Mouse (Mus musculus): ENCODE data around the gene Lama5. TPM values are rescaled to one million over a fixed set of nuclear protein-coding genes. Genes with fewer than 3 reads are reported as not detected.
A peak's percentile ranks its signal among the peaks of the same experiment; 100 is the strongest.

Lama5 gene
- polyA plus RNA-seq, 1 experiment, result 27.7 TPM

DNA sequence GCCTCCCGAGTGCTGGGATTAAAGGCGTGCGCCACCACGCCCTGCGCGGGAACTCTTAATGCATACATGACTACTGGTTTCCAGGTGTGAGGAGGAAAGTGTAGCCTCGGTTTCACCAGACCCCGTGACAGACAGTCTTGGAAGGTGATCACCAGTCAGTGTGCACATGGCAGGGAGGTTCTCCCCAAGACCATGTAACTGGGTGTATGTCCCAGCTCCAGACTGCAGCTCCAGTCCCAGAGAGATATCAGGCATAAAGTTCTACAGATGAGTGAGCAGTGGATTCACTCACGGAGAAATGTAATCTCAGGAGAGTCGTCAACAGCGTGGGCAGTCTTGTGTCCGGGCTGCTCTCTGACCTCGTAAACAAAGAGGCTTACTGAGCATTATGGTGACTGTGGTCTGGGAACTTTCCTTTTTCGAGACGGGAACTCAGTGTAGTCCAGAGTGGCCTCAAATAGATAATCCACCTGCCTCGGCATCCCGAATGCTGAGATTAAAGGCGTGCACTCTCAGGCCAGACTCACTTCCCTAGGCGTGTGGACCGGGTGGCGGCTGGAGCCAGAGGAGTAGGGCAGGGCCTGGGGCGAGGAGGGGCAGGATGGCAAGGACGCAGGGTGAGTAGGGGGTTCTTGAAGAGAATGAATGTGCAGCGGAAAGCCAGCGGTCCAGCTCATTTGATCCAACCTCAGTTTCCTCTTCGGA lies 30.8 kb upstream of the Lama5 start:
- TF ChIP-seq GATA1 (IDR thresholded peaks at IDR 0.05; ENCODE audit: low read length), result no peak

DNA sequence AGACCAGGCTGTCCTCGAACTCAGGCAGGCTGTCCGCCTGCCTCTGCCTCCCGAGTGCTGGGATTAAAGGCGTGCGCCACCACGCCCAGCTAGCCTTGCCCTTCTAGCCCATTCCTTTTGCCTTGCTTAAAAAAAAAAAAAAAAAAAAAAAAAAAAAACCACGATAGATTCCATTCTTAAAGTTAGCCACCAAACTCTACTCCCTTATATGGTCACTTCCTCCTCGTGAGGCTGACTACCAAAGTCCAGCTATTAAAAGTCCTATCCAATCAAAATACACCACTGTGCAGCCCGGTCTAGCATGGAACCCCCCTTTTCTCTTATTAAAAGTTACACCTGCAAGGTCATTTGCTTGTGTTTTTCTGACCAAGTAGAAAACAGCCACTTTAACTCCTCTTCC lies 30.0 kb upstream of the Lama5 start:
- no peak for TF ChIP-seq GATA1 (IDR thresholded peaks at IDR 0.05; ENCODE audit: low read length)

DNA sequence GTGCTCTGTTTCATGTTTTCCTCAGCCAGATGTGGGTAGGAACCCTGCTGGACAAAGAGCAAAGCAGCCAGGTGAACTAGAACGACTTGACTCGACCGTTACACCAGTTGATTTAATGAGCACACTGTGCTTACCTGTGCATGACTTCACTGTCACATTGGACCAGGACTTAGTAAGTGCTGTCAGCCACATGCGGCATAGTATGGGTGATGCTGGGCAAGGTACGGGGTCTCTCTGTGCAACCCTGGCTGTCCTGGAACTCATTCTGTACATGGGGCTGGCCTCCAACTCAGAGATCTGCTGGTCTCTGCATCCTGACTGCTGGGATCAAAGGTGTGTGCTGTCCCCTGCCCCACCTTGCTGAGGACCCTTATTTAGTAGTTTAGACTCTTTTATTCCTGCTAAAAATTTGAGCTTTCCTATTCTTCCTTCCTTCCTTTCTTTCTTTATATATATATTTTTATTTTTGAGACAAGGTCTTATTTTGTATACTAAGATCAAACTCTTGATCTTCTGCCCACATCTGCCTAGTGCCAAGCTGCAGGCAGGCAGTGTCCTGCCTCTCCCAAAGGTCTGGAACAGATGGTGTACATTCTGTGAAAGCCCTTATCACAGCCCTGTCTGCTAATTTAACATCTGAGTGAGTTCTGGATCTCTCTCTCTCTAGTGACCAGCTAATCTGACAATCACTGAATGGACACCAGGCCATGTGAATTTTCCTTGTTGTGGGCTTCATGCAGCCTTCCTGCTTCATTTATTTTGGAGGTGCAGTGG lies 29.0 kb upstream of the Lama5 start:
- no peak for TF ChIP-seq GATA1 (IDR thresholded peaks at IDR 0.05; ENCODE audit: low read length)

DNA sequence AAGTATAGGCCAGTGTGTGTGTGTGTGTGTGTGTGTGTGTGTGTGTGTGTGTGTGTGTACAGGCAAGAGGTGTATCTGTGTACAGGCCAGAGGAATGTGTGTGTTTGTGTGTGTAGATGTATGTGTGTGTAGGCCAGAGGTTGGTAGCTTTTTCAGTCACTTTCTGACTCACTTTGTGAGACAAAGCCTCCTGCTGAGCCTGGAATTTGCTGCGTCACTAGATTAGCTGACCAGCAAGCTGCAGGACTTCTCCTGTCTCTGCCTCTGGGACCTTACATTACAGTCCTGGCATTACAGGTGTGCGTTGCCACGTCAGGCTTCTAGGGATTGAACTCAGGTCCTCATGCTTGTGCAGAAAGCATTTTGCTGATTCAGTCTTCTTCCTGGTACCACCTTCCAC lies 26.2 kb upstream of the Lama5 start:
- no peak for TF ChIP-seq GATA1 (IDR thresholded peaks at IDR 0.05; ENCODE audit: low read length)

DNA sequence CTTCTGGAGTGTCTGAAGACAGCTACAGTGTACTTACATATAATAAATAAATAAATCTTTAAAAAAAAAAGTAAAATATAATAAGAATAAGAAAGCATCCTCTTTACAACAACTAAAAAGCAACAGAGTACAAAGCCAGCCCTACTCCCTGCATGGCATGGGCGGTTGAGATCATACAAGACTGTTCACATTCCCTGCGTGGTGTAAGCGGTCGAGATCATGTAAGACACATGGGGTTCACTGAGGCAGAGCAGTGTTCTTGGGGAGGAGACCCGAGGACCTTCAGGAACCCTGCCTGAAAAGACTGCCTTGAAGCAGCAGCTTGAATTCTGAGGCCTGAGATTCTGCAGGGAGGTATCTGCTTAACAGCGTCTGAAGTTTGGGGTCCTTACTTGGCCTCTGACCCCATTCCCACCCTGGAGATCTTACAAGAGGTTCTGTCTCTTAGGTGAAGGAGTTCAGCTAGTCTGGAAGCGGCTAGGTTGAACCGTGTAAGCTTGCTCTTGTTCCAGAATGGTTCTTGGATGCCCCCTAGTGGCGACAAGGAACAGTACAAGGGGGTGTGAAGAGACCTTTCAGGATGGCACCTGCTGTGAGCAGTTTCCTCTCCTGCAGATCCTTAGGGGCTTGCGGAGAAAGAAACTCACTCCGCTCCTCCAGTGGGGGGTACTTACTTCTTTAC lies 25.4 kb upstream of the Lama5 start:
- no peak for TF ChIP-seq GATA1 (IDR thresholded peaks at IDR 0.05; ENCODE audit: low read length)

DNA sequence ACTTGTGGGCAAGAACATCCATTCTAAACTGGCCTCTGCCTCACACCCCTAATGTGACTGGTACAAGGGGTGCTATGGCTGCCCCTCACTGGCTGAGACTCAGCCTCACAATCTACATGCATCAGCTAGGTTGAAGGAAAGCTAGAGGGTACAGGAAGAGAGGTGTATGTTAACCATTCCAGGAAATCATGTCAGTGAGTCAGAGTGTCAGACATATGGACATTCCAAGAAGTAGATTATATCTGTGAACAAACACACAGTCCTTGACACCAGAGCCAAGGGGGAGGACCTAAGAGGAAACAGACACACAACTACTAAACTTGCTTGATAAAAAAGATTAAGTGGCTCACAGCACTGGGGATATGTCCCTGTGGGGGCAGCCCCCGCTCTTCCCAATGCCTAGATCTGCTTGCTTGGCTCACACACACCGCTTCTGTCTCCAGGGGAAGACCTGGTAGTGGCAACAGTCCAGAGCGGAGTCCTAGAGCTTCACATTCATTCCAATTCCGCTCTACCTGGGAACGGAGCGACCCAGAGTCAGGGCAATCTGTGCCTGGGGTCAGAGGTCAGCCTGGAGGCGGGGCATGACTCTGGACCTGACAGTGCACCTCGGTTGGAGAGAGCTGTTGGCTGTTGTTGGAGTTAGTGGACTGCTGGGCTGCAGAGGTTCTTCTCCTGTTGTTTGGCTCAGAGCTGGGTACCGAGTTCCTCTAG lies 23.4 kb upstream of the Lama5 start:
- TF ChIP-seq GATA1 (IDR thresholded peaks at IDR 0.05; ENCODE audit: low read length), result no peak

DNA sequence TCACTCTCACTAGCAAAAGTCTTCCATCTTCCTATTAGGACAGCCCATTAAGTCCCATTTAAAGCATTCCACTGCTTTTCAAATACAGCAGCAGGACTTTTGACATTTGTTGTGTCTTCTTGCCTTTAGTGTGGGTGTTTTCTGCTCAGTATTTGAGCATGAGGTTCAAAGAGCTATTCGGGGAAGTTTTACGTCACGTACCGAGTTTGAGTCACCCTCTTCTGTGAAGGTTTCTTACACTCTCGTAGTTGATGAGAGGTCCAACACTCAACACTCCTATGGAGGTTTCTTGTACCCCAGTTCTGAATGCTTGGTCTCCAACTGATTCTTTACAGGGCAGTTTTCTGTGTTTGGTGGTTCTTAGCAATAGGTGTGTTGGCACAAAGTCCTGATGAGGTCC lies 22.3 kb upstream of the Lama5 start:
- TF ChIP-seq GATA1 (IDR thresholded peaks at IDR 0.05; ENCODE audit: low read length), result no peak

DNA sequence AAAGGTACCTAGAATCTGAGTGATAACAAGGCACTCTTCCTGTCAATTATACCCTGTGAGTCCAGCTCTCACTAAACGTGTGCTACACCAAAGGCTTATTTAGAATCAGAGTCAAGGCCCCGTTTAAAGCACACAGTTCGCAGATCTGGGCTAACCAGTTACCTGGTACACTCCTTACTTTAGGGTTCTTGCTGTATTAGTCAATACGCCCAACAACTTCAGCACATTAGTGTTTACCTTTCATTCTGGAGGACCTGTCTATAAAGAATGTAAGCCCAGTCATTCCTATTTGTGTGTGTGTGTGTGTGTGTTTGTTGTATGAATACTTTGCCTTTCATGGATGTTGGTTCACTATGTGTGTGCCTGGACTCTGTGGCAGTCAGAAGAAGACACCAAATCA lies 17.4 kb upstream of the Lama5 start:
- TF ChIP-seq GATA1 (IDR thresholded peaks at IDR 0.05; ENCODE audit: low read length), result no peak

DNA sequence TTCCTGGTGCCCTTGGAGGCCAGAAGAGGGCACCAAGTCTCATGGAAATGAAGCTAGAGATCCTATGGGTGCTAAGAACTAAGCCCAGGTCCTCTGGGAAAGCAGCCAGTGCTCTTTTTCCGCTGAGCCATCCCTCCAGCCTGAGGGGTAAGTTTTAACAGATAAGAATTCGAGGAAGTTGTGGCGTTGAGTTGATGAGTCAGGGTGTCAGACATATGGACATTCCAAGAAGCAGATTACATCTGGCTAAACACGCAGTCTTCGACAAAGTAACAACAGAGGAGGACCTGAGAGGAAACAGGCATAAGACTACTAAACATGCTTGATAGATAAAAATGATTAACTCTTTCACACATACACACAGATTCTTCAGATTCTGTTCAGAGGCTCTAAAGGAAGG lies 12.9 kb upstream of the Lama5 start:
- TF ChIP-seq GATA1 (IDR thresholded peaks at IDR 0.05; ENCODE audit: low read length), result peak; percentile 44

DNA sequence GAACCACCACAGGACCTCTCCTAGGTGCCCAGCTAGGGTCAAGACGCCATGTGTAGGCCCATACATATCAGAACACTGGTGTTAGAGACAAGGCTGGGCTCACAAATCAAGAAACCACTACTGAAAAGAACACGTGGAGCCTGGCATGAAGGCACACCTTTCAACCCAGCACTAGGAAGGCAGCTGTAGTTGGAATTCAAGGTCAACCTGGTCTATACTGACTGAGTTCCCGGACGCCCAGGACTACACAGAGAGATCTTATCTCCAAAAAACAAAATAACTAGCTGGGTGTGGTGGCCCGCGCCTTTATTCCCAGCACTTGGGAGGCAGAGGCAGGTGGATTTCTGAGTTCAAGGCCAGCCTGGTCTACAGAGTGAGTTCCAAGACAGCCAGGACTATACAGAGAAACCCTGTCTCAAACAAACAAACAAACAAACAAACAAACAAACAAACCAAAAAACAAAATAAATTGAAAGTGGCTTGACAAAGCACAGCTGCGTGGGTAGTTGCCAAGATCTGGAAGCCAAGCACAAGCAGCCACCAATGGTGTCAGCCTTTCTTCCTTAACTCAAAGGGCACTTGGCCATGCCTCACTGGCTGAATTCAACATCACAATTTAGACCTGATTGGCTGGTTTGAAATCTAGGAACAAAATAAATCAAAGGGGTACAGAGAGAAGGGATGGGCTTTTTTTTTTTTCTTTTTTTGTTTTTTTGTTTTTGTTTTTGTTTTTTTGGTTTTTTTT lies 12.1 kb upstream of the Lama5 start:
- no peak for TF ChIP-seq GATA1 (IDR thresholded peaks at IDR 0.05; ENCODE audit: low read length)

DNA sequence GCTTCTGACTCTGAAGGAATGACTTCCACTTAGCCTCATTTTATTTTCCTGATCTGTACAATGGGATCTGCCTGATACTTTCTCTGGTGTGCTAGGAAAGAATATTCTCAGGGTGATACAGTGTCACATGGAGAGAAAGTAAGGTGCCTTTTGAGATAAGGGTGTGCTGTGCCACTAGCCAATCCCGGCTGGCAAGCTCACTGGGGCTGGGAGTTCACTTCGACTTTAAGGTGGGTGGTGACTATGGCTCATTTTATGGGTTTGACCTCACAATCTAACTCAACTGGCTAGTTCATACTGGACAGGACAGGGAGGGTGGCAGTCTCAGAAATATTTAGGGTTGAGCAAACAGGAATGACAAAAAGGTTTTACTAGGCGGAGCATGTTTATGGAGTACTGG lies 11.3 kb upstream of the Lama5 start:
- TF ChIP-seq GATA1 (IDR thresholded peaks at IDR 0.05; ENCODE audit: low read length), result peak; percentile 50

DNA sequence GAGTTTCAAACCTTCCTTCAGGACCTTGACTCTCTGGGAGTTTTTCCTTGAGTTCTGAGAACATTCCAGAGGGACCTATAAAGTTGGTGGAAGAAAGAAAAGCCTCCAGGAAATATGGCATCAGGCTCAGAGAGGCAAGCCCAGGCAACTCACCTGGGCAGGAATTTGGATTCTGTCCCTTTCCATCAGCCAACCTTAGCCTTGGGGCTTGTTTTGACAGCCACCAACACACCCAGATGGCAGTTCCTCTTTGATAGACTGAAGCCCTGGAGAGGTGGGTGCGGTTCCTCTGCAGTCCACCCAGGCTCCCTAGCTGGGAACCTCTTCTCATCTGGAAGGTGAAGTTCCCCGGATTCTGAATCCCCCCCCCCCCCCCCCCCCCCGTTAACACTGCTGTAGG lies 10.8 kb upstream of the Lama5 start:
- TF ChIP-seq GATA1 (IDR thresholded peaks at IDR 0.05; ENCODE audit: low read length), result no peak

DNA sequence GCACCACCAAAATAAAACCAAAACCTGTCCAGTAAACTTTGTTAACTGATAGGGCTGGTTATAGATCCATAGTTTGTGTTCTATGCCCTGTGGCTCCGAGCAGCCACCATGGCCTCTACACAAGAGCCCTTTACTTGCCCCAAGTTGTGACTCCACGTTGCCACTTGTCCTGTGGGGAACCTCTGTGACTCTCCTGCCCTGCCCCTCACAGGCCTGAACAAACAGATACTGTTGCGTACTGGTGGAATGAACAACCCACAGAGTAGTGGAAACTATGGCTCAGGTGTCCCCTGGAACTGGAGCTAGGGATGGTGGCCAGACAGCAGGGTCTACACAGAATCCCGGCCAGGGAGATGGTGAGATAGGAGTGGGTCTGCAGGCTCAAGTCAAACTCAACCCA lies 10.1 kb upstream of the Lama5 start:
- no peak for TF ChIP-seq GATA1 (IDR thresholded peaks at IDR 0.05; ENCODE audit: low read length)

DNA sequence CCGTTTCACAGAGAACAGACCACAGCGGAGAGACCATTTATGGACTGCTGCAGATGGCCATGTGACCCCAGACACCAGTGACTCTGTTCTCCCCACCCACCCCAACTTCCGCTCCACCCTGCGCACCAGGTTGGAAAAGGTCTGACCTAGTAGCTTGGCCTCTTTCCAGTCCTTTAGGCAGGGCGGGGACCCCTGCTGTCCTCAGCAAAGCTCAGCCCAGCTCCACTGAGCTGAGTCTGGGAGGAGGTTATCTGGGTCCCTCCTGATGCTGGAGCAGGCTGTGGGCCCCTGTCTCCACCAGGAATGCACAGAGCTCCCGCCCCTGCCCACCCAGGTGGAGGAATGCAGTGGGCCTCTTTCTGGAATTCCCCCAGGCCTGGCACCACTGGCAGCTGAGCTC lies 9.3 kb upstream of the Lama5 start:
- TF ChIP-seq GATA1 (IDR thresholded peaks at IDR 0.05; ENCODE audit: low read length), result no peak

DNA sequence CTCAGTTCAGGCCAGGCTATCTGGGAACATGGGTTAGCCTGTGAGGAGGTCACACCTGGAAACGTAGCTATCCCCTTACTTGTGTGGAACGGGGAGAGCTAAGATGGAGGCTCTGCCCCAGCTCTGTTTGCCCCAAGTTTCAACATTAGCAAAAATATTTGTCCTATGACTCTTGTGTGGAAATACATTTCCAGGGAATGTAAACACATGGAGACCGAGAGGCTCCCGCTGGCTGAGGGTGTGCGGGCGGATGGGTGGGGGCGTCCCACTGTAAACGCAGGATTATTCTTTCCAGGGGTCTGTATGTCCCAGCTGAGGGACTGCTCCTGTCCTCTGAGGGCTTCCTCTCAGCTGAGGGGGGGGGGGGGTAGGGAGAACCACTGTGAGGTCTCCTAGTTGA lies 8.7 kb upstream of the Lama5 start:
- no peak for TF ChIP-seq GATA1 (IDR thresholded peaks at IDR 0.05; ENCODE audit: low read length)

Measured in G1E-ER4 (cell line).